Mouse (Mus musculus): ENCODE results near the gene Naa15. TPM values are rescaled to one million over a fixed set of nuclear protein-coding genes. Genes with fewer than 3 reads are reported as not detected.

Naa15 gene
- polyA plus RNA-seq (2016; fragmentation: Nextera tagmentation; extraction: Ambion mirVana): 53.2 and 64.6 TPM in 2 replicates

- peak within 1 kb of the TSS; percentile 99 for H3K4me3 ChIP-seq
- H3K9me3 ChIP-seq: no peaks in the 10 kb centered on the region
- peak within 1 kb of the TSS; percentile 96 for H3K27ac ChIP-seq
- WGBS: 6% methylated on average over 43 of the region's 43 CpGs
- peaks cover 25% of the 10 kb centered on the region for H3K4me1 ChIP-seq (replicated peaks)
- peaks cover 11% of the 10 kb centered on the region; the same call in 1 of the 2 replicates for H3K36me3 ChIP-seq
- H3K27me3 ChIP-seq (ENCODE audit: insufficient read depth, poor library complexity, severe bottlenecking): no peaks in the 10 kb centered on the region
- DNase-seq (ENCODE audit: low spot score): peak; percentile 95
Measured at GRCm38 (mm10) chr3:51415098-51416072, at the start of gene Naa15. Naa15 (plus strand) TSS chr3:51415148.

- H3K27me3 ChIP-seq (ENCODE audit: insufficient read depth, poor library complexity, severe bottlenecking): peaks cover 35% of the 10 kb centered on the region
- H3K4me3 ChIP-seq: peak overlapping the region; percentile 53
- peaks cover 15% of the 10 kb centered on the region; the same call in 1 of the 2 replicates for H3K4me1 ChIP-seq (replicated peaks)
- WGBS: 15% methylated on average over 3 of the region's 3 CpGs
- no peaks in the 10 kb centered on the region for H3K9me3 ChIP-seq
- no peak for DNase-seq (ENCODE audit: low spot score)
- no peaks in the 10 kb centered on the region for H3K36me3 ChIP-seq
- H3K27ac ChIP-seq: no peak overlapping the region
Measured at GRCm38 (mm10) chr3:51365517-51365882, 49.4 kb upstream of the Naa15 start.

- no peak for DNase-seq (ENCODE audit: low spot score)
- Histone ChIP-seq H3K36me3 (no peaks in the 10 kb centered on the region), H3K4me1 (replicated peaks) (peaks cover 15% of the 10 kb centered on the region; the same call in 1 of the 2 replicates), H3K9me3 (no peaks in the 10 kb centered on the region), H3K4me3 (no peak overlapping the region), H3K27ac (no peak overlapping the region), H3K27me3 (ENCODE audit: insufficient read depth, poor library complexity, severe bottlenecking) (peaks cover 25% of the 10 kb centered on the region)
- 74% methylated on average over 4 of the region's 4 CpGs for WGBS
Measured at GRCm38 (mm10) chr3:51366926-51367325, 48.0 kb upstream of the Naa15 start.

GRCm38 (mm10) chr3:51368011-51368410 lies 46.9 kb upstream of the Naa15 start:
- no peak for DNase-seq (ENCODE audit: low spot score)
- Histone ChIP-seq H3K9me3 (no peaks in the 10 kb centered on the region), H3K27me3 (ENCODE audit: insufficient read depth, poor library complexity, severe bottlenecking) (peaks cover 20% of the 10 kb centered on the region), H3K36me3 (no peaks in the 10 kb centered on the region), H3K4me1 (replicated peaks) (peaks cover 15% of the 10 kb centered on the region; the same call in 1 of the 2 replicates), H3K4me3 (no peak overlapping the region), H3K27ac (no peak overlapping the region)
- 87% methylated on average over 4 of the region's 4 CpGs for WGBS

GRCm38 (mm10) chr3:51371826-51372225 lies 43.1 kb upstream of the Naa15 start:
- Histone ChIP-seq H3K36me3 (no peaks in the 10 kb centered on the region), H3K4me1 (replicated peaks) (no peaks in the 10 kb centered on the region), H3K27ac (no peak overlapping the region), H3K27me3 (ENCODE audit: insufficient read depth, poor library complexity, severe bottlenecking) (no peaks in the 10 kb centered on the region), H3K4me3 (no peak overlapping the region), H3K9me3 (no peaks in the 10 kb centered on the region)
- 72% methylated on average over 2 of the region's 2 CpGs for WGBS
- no peak for DNase-seq (ENCODE audit: low spot score)

- DNase-seq (ENCODE audit: low spot score): no peak
- Histone ChIP-seq H3K9me3 (no peaks in the 10 kb centered on the region), H3K27me3 (ENCODE audit: insufficient read depth, poor library complexity, severe bottlenecking) (no peaks in the 10 kb centered on the region), H3K4me1 (replicated peaks) (no peaks in the 10 kb centered on the region), H3K27ac (no peak overlapping the region), H3K4me3 (no peak overlapping the region), H3K36me3 (no peaks in the 10 kb centered on the region)
- 87% methylated on average over 5 of the region's 5 CpGs for WGBS
Measured at GRCm38 (mm10) chr3:51372883-51373282, 42.1 kb upstream of the Naa15 start.

- DNase-seq (ENCODE audit: low spot score): no peak
- H3K36me3 ChIP-seq: no peaks in the 10 kb centered on the region
- no peaks in the 10 kb centered on the region for H3K9me3 ChIP-seq
- H3K4me3 ChIP-seq: no peak overlapping the region
- H3K27ac ChIP-seq: no peak overlapping the region
- WGBS: 78% methylated on average over 5 of the region's 5 CpGs
- H3K4me1 ChIP-seq (replicated peaks): peaks cover 4% of the 10 kb centered on the region; the same call in 1 of the 2 replicates
- no peaks in the 10 kb centered on the region for H3K27me3 ChIP-seq (ENCODE audit: insufficient read depth, poor library complexity, severe bottlenecking)
Measured at GRCm38 (mm10) chr3:51373544-51373943, 41.4 kb upstream of the Naa15 start.

- H3K27ac ChIP-seq: no peak overlapping the region
- peak; percentile 45 for DNase-seq (ENCODE audit: low spot score)
- H3K36me3 ChIP-seq: no peaks in the 10 kb centered on the region
- H3K4me1 ChIP-seq (replicated peaks): peaks cover 5% of the 10 kb centered on the region; the same call in 1 of the 2 replicates
- H3K27me3 ChIP-seq (ENCODE audit: insufficient read depth, poor library complexity, severe bottlenecking): no peaks in the 10 kb centered on the region
- no peak overlapping the region for H3K4me3 ChIP-seq
- WGBS: 88% methylated on average over 19 of the region's 19 CpGs
- H3K9me3 ChIP-seq: no peaks in the 10 kb centered on the region
Measured at GRCm38 (mm10) chr3:51375307-51376265, 39.4 kb upstream of the Naa15 start.

GRCm38 (mm10) chr3:51377878-51378664 lies 36.9 kb upstream of the Naa15 start:
- Histone ChIP-seq H3K36me3 (no peaks in the 10 kb centered on the region), H3K4me1 (replicated peaks) (peaks cover 5% of the 10 kb centered on the region; the same call in 1 of the 2 replicates), H3K4me3 (peak overlapping the region; percentile 37), H3K27me3 (ENCODE audit: insufficient read depth, poor library complexity, severe bottlenecking) (no peaks in the 10 kb centered on the region), H3K9me3 (no peaks in the 10 kb centered on the region), H3K27ac (peak overlapping the region; percentile 53; the same call in 1 of the 2 replicates)
- 52% methylated on average over 31 of the region's 31 CpGs for WGBS
- no peak for DNase-seq (ENCODE audit: low spot score)

- H3K4me3 ChIP-seq: peak overlapping the region; percentile 37
- H3K27ac ChIP-seq: peak overlapping the region; percentile 53; the same call in 1 of the 2 replicates
- H3K27me3 ChIP-seq (ENCODE audit: insufficient read depth, poor library complexity, severe bottlenecking): no peaks in the 10 kb centered on the region
- H3K36me3 ChIP-seq: no peaks in the 10 kb centered on the region
- peaks cover 5% of the 10 kb centered on the region; the same call in 1 of the 2 replicates for H3K4me1 ChIP-seq (replicated peaks)
- no peaks in the 10 kb centered on the region for H3K9me3 ChIP-seq
- WGBS: 86% methylated on average over 3 of the region's 3 CpGs
- DNase-seq (ENCODE audit: low spot score): no peak
Measured at GRCm38 (mm10) chr3:51378665-51378946, 36.3 kb upstream of the Naa15 start.

GRCm38 (mm10) chr3:51379786-51380659 lies 34.9 kb upstream of the Naa15 start:
- DNase-seq (ENCODE audit: low spot score): no peak

More at GRCm38 (mm10) chr3:51379786-51380659, 34.9 kb upstream of the Naa15 start:
- H3K9me3 ChIP-seq: no peaks in the 10 kb centered on the region
- H3K36me3 ChIP-seq: no peaks in the 10 kb centered on the region
- H3K27ac ChIP-seq: no peak overlapping the region
- H3K4me3 ChIP-seq: no peak overlapping the region
- 79% methylated on average over 5 of the region's 5 CpGs for WGBS
- no peaks in the 10 kb centered on the region for H3K27me3 ChIP-seq (ENCODE audit: insufficient read depth, poor library complexity, severe bottlenecking)
- peaks cover 5% of the 10 kb centered on the region; the same call in 1 of the 2 replicates for H3K4me1 ChIP-seq (replicated peaks)

All from hindbrain, embryonic 10.5 days (tissue).